Comparison of ENCODE assay signal across 23 mouse cellular contexts in genomic region chr6:4806981-4807380, GRCm38 (mm10). TPM values are rescaled to one million over a fixed set of nuclear protein-coding genes. Genes with fewer than 3 reads are reported as not detected.
DNase-seq lines count a peak whose midpoint lies in the region; ATAC-seq and TF ChIP-seq lines count a peak whose summit lies in the region.
"Had no signal": no experiment of that assay in that cellular context is flagged by ENCODE, and none has a peak within 500 bp of the region (broad histone marks: within the 10 kb centered on the region; RNA-seq: fewer than 3 reads in every experiment).

No protein-coding gene starts in this region.

- no peaks in the 10 kb centered on the region for H3K27me3 ChIP-seq in kidney, postnatal 0 days (ENCODE audit: insufficient read depth, low read length)
- no peaks in the 10 kb centered on the region for H3K27me3 ChIP-seq in midbrain, embryonic 14.5 days (ENCODE audit: control insufficient read depth, insufficient read depth, low read length)
- no peaks in the 10 kb centered on the region for H3K27me3 ChIP-seq in midbrain, embryonic 10.5 days (ENCODE audit: low read depth, poor library complexity, severe bottlenecking)
- no peaks in the 10 kb centered on the region for H3K27me3 ChIP-seq in limb, embryonic 10.5 days (ENCODE audit: low read depth, poor library complexity, severe bottlenecking)
- H3K27me3 ChIP-seq: CH12.LX; forebrain, embryonic 12.5 days; intestine, embryonic 15.5 days; megakaryocyte, embryonic 14.5 days had no signal

- no peak overlapping the region for H3K9ac ChIP-seq in kidney, postnatal 0 days (ENCODE audit: low read depth, low read length)
- no peak overlapping the region for H3K9ac ChIP-seq in midbrain, embryonic 14.5 days (replicated peaks; ENCODE audit: low read length)
- H3K9ac ChIP-seq: forebrain, embryonic 12.5 days; hindbrain, embryonic 14.5 days; intestine, embryonic 15.5 days; liver, embryonic 14.5 days had no signal

- ATAC-seq in kidney, postnatal 0 days (replicated peaks; ENCODE audit: low FRiP score, low read depth): no peak
- ATAC-seq in midbrain, embryonic 14.5 days (ENCODE audit: low FRiP score, low TSS enrichment): no peak
- ATAC-seq: intestine, embryonic 15.5 days had no signal

- H3K27ac ChIP-seq in kidney, postnatal 0 days: no peak overlapping the region
- no peak overlapping the region for H3K27ac ChIP-seq in midbrain, embryonic 14.5 days (replicated peaks; ENCODE audit: low read depth, low read length)
- no peak overlapping the region for H3K27ac ChIP-seq in midbrain, embryonic 10.5 days (replicated peaks)
- peak overlapping the region; percentile 73 for H3K27ac ChIP-seq in limb, embryonic 10.5 days
- H3K27ac ChIP-seq: forebrain, embryonic 12.5 days; heart, adult 2 months; hindbrain, embryonic 14.5 days; intestine, embryonic 15.5 days; layer of hippocampus, adult 2 months; liver, embryonic 14.5 days had no signal

- H3K9me3 ChIP-seq in kidney, postnatal 0 days (replicated peaks; ENCODE audit: low read length): no peaks in the 10 kb centered on the region
- no peaks in the 10 kb centered on the region for H3K9me3 ChIP-seq in midbrain, embryonic 14.5 days (ENCODE audit: control insufficient read depth, low read length)
- H3K9me3 ChIP-seq in midbrain, embryonic 10.5 days (replicated peaks): no peaks in the 10 kb centered on the region
- H3K9me3 ChIP-seq in limb, embryonic 10.5 days (replicated peaks): 0 out of 2 replicates have a peak, but pooled peaks cover 2% of the 10 kb centered on the region
- H3K9me3 ChIP-seq: forebrain, embryonic 12.5 days; intestine, embryonic 15.5 days; megakaryocyte, embryonic 14.5 days had no signal

- H3K4me1 ChIP-seq in kidney, postnatal 0 days (replicated peaks; ENCODE audit: insufficient read depth, low read length): no peaks in the 10 kb centered on the region
- H3K4me1 ChIP-seq in midbrain, embryonic 14.5 days (ENCODE audit: control insufficient read depth, insufficient read depth, low read length): no peaks in the 10 kb centered on the region
- peaks cover 9% of the 10 kb centered on the region for H3K4me1 ChIP-seq in midbrain, embryonic 10.5 days
- H3K4me1 ChIP-seq in limb, embryonic 10.5 days: peaks cover 50% of the 10 kb centered on the region
- H3K4me1 ChIP-seq: forebrain, embryonic 12.5 days; intestine, embryonic 15.5 days; megakaryocyte, embryonic 14.5 days had no signal

- DNase-seq in kidney, postnatal 0 days (ENCODE audit: low spot score): peak; percentile 30
- no peak for DNase-seq in kidney, adult 11 months
- DNase-seq in midbrain, embryonic 14.5 days: peak; percentile 9
- no peak for DNase-seq in midbrain, embryonic 10.5 days (ENCODE audit: low spot score)
- DNase-seq in limb, embryonic 10.5 days (ENCODE audit: low spot score): peak; percentile 62
- DNase-seq in right cerebral cortex, postnatal 14 days: no peak
- DNase-seq in adrenal gland, postnatal 14 days: no peak
- DNase-seq: adrenal gland, postnatal 36 days; cerebellum, adult 2 months; gastrocnemius, postnatal 25 days; heart, adult 2 months; heart, postnatal 36 days; layer of hippocampus, postnatal 36 days; lung, postnatal 14 days; thymus, postnatal 36 days had no signal

- no peak for TF ChIP-seq CTCF in kidney, postnatal 0 days (IDR thresholded peaks at IDR 0.05; ENCODE audit: low read depth)

- H3K4me3 ChIP-seq in kidney, postnatal 0 days (replicated peaks; ENCODE audit: low read depth, low read length): no peak overlapping the region
- H3K4me3 ChIP-seq in midbrain, embryonic 14.5 days (replicated peaks; ENCODE audit: low read depth, low read length): no peak overlapping the region
- H3K4me3 ChIP-seq in midbrain, embryonic 10.5 days: no peak overlapping the region
- H3K4me3 ChIP-seq in limb, embryonic 10.5 days: no peak overlapping the region
- H3K4me3 ChIP-seq: forebrain, embryonic 12.5 days; heart, adult 2 months; intestine, embryonic 15.5 days; layer of hippocampus, adult 2 months; megakaryocyte, embryonic 14.5 days had no signal

- H3K4me2 ChIP-seq in kidney, postnatal 0 days (ENCODE audit: low read length): no peak overlapping the region
- no peak overlapping the region for H3K4me2 ChIP-seq in midbrain, embryonic 14.5 days (ENCODE audit: low read length)
- H3K4me2 ChIP-seq: forebrain, embryonic 12.5 days; hindbrain, embryonic 14.5 days; intestine, embryonic 15.5 days had no signal

- no peaks in the 10 kb centered on the region for H3K36me3 ChIP-seq in kidney, postnatal 0 days (ENCODE audit: insufficient read depth, low read length)
- H3K36me3 ChIP-seq in midbrain, embryonic 14.5 days (ENCODE audit: control insufficient read depth, insufficient read depth, low read length): no peaks in the 10 kb centered on the region
- no peaks in the 10 kb centered on the region for H3K36me3 ChIP-seq in midbrain, embryonic 10.5 days
- peaks cover 3% of the 10 kb centered on the region for H3K36me3 ChIP-seq in limb, embryonic 10.5 days
- H3K36me3 ChIP-seq: forebrain, embryonic 12.5 days; intestine, embryonic 15.5 days had no signal

- WGBS in kidney, postnatal 0 days: 42% methylated on average over 12 of the region's 12 CpGs
- 84% methylated on average over 12 of the region's 12 CpGs for WGBS in midbrain, embryonic 14.5 days
- 77% methylated on average over 12 of the region's 12 CpGs for WGBS in midbrain, embryonic 10.5 days
- WGBS in limb, embryonic 10.5 days: 14% methylated on average over 12 of the region's 12 CpGs

RNA-seq across cellular contexts. Expression of gene Peg10, which starts 59.9 kb away (rescaled TPM):
- polyA plus RNA-seq in kidney, postnatal 0 days (2015; fragmentation: Nextera tagmentation; extraction: Ambion mirVana): 1.1 and 1.2 TPM in 2 replicates
- 9.0 and 13.8 TPM in 2 replicates for polyA plus RNA-seq in midbrain, embryonic 14.5 days (2014; fragmentation: Nextera tagmentation; extraction: Ambion mirVana)
- 8.7 and 8.8 TPM in 2 replicates for polyA plus RNA-seq in midbrain, embryonic 10.5 days (2016; fragmentation: Nextera tagmentation; extraction: Ambion mirVana)
- 32.7 and 33.5 TPM in 2 replicates for polyA plus RNA-seq in limb, embryonic 10.5 days (2016; fragmentation: Nextera tagmentation; extraction: Ambion mirVana)
- total RNA-seq in adrenal gland, postnatal 14 days (2021): 461 and 472 TPM in 2 replicates
- total RNA-seq: CH12.LX, MEL had no signal

RNA-seq across cellular contexts. Expression of gene Sgce, which starts 60.0 kb away (rescaled TPM):
- polyA plus RNA-seq in kidney, postnatal 0 days (2015; fragmentation: Nextera tagmentation; extraction: Ambion mirVana): 42.7 and 50.6 TPM in 2 replicates
- 47.3 and 51.0 TPM in 2 replicates for polyA plus RNA-seq in midbrain, embryonic 14.5 days (2014; fragmentation: Nextera tagmentation; extraction: Ambion mirVana)
- 65.2 and 67.6 TPM in 2 replicates for polyA plus RNA-seq in midbrain, embryonic 10.5 days (2016; fragmentation: Nextera tagmentation; extraction: Ambion mirVana)
- 38.5 and 52.3 TPM in 2 replicates for polyA plus RNA-seq in limb, embryonic 10.5 days (2016; fragmentation: Nextera tagmentation; extraction: Ambion mirVana)
- 49.6 and 60.8 TPM in 2 replicates for total RNA-seq in adrenal gland, postnatal 14 days (2021)
- total RNA-seq: CH12.LX, MEL had no signal

Comparison
In these comparisons a context has a peak if more than half of its experiments do, and no peak if none do; other contexts are left out.
1. DNase-seq: peak in kidney, postnatal 0 days (single experiment), midbrain, embryonic 14.5 days (single experiment) and limb, embryonic 10.5 days (single experiment); none in kidney, adult 11 months (single experiment), midbrain, embryonic 10.5 days (single experiment), right cerebral cortex, postnatal 14 days (single experiment) and adrenal gland, postnatal 14 days (single experiment).